Mouse (Mus musculus) ovary, postnatal 36 days (tissue): ENCODE measurements around the gene Sptbn2.
"Not testable (repeated sequence)": the region's sequence is repeated elsewhere in the genome, so short reads cannot be mapped to it uniquely, and the experiment has no call there.

Experiments
- DNase-seq: peaks from one replicate; pipeline ENCODE4 v3.0.0; 2022; ENCODE audit warnings: low spot score, mixed read lengths

The Sptbn2 gene

GRCm38 (mm10) chr19:4729186-4729585 lies 18.2 kb downstream of the Sptbn2 start:
- no peak for DNase-seq

- no peak for DNase-seq
Observed at GRCm38 (mm10) chr19:4733052-4733451, 22.1 kb downstream of the Sptbn2 start.

DNA sequence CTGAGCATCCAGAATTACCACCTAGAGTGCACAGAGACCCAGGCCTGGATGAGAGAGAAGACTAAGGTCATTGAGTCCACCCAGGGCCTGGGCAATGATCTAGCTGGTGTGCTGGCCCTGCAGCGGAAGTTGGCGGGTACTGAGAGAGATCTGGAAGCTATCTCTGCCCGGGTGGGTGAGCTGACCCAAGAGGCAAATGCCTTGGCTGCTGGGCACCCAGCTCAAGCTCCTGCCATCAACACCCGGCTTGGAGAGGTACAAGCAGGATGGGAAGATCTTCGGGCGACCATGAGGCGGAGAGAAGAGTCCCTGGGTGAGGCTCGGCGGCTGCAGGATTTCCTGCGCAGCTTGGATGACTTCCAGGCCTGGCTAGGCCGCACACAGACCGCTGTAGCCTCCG lies 26.9 kb downstream of the Sptbn2 start:
- DNase-seq: no peak

GRCm38 (mm10) chr19:4739053-4739452 lies 28.1 kb downstream of the Sptbn2 start:
- DNase-seq: no peak

DNA sequence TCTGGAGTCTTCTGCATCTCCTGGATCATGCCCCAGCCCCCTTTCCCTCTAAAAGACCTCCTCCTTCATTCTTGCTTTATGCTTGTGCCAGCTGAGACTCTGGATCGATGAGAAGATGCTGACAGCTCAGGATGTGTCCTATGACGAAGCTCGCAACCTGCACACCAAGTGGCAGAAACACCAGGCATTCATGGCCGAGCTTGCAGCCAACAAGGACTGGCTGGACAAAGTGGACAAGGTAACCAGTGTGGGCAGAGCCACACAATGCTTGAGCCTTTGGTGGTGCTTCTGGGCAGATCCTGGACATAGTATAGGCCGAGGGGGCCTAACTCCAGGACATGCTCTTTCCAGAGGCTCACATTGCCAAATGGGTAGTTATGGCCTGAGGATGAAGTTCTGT lies 28.8 kb downstream of the Sptbn2 start:
- DNase-seq: no peak

DNA sequence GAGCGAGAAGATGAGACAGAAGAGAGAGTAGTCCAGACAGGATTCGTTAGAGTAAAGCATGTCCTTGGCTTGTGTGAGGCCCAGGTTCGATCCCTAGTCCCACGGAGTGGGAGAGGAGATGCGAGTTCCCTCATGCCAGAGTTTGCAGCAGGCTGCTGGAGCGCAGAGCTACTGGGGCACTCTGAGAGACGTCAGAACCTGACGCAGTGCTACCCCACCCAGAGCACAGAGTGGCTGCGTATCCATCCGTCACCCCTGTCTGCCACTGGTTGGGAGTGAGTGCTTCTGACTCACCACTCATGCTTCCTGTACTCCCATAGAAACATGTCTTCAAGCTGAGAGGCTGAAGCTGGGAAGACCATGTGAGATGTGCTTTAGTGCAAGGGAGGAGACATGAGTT lies 30.5 kb downstream of the Sptbn2 start:
- no peak for DNase-seq

DNA sequence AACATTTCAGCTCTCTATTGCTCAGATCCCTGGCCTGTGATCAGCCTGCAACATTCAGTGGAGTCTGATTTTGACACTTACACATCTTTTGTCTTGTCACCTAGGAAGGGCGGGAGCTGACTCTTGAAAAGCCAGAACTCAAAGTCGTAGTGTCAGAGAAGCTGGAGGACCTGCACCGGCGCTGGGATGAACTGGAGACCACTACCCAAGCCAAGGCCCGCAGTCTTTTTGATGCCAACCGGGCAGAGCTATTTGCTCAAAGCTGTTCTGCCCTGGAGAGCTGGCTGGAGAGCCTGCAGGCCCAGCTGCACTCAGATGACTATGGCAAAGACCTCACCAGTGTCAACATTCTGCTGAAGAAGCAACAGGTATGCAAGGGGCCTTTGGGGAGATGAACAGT lies 31.3 kb downstream of the Sptbn2 start:
- DNase-seq: no peak

DNA sequence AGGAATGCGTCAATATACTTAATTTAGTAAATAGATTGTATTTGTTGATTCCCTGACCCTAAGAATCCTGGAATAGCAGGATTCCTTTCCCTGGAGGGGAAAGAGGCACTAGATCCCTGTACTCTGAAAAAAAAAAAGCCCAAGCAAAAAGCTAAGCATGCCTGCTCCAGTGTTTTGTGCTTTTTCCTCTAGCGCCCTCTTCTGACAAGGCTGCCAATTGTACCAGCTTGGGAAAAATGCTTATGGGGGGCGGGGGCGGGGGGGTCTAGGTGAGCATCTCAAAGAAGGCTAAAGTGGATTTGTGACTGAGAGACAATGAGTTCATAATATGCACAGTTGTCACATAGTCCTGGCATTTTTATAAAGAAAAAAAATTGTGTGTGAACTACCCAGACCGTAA lies 32.6 kb downstream of the Sptbn2 start:
- DNase-seq: no peak

- DNase-seq: no peak
Observed at GRCm38 (mm10) chr19:4744026-4744425, 33.1 kb downstream of the Sptbn2 start.

DNA sequence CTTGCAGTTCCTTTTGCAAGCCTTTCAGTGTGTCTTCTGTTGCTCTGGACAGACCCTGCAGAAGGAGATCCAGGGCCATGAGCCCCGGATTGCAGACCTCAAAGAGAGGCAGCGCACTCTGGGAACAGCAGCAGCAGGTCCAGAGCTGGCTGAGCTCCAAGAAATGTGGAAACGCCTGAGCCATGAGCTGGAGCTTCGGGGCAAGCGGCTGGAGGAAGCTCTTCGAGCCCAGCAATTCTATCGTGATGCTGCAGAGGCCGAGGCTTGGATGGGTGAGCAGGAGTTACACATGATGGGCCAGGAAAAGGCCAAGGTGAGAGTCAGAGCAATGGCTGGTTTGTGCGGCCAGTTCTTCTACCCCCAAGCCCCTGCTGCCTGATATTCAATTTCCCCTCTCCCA lies 34.1 kb downstream of the Sptbn2 start:
- DNase-seq: no peak

- DNase-seq: no peak
Observed at GRCm38 (mm10) chr19:4745681-4746080, 34.7 kb downstream of the Sptbn2 start.

DNA sequence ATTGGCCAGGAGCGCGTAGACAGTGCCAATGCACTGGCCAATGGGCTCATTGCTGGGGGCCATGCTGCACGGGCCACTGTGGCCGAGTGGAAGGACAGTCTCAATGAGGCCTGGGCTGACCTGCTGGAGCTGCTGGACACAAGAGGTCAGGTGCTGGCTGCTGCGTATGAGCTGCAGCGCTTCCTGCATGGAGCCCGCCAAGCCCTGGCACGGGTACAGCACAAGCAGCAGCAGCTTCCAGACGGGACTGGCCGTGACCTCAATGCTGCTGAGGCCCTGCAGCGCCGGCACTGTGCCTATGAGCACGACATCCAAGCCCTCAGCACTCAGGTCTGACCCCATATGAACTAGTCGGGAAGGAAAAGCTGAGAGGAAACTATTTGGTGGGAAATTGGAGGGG lies 35.6 kb downstream of the Sptbn2 start:
- no peak for DNase-seq

DNA sequence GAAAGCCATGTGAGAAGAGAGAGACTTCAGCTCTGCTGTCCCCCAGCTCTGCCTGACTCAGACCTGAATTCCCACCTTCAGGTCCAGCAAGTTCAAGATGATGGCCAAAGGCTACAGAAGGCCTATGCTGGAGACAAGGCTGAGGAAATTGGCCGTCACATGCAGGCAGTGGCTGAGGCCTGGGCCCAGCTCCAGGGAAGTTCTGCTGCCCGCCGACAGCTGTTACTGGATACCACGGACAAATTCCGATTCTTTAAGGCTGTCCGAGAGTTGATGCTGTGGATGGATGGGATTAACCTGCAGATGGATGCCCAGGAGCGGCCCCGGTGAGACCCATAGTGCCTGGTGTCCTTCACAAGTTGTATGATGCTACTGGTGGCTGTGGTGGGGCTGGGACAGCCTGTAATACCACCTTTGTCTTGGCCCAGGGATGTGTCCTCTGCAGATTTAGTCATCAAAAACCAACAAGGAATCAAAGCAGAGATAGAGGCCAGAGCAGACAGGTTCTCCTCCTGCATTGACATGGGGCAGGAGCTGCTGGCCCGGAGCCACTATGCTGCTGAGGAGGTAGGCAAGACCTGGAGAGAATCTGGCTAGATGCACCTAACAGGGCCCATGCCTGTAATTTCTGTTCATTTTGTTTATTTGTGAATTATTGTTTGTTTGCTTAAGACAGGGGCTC lies 36.8 kb downstream of the Sptbn2 start:
- DNase-seq: no peak

- DNase-seq: no peak
Observed at GRCm38 (mm10) chr19:4748493-4748892, 37.5 kb downstream of the Sptbn2 start.

DNA sequence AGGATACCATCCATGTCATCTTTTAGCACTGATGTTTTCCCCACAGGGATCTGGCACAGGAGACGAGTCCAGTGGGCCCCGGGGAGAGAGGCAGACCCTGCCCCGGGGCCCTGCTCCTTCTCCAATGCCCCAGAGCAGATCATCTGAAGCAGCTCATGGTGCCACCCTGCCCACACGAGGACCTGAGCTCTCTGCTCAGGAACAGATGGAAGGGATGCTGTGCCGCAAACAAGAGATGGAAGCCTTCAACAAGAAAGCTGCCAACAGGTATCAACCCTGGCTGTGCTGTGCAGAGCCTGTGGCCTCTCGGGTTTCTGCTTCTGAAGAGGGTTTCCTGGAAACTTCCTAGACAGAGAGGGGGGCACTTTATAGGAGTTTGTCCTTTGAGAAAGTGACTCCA lies 39.0 kb downstream of the Sptbn2 start:
- DNase-seq: no peak

GRCm38 (mm10) chr19:4755565-4756192 lies 44.7 kb downstream of the Sptbn2 start:
- DNase-seq: peak; percentile 85

- DNase-seq: peak; percentile 97
Observed at GRCm38 (mm10) chr19:4756193-4756911, 45.4 kb downstream of the Sptbn2 start, which contains the start of gene Rbm4b. Gene Rbm4b, plus strand, starts transcription at chr19:4756497.

GRCm38 (mm10) chr19:4756921-4757320 lies 46.0 kb downstream of the Sptbn2 start:
- DNase-seq: no peak

- not testable (repeated sequence) for DNase-seq
Observed at GRCm38 (mm10) chr19:4760544-4760943, 49.6 kb downstream of the Sptbn2 start.

DNA sequence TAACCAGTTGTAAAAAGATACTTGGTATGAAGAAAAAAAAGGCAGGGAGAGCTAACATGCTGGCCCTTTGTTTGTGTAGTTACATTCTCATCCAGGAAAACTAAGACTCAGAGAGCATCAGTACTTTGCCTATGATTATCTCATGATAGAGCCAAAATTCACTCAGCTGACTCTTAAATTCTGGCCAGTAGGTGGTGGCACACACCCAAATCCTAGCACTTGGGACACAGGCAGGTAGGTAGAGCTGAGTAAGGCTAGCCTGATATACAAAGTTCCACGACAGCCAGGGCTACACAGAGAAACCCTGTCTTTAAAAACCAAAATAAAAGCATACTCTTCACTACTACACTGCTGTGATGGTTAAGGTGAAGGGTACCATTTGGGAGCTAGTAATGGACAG lies 51.9 kb downstream of the Sptbn2 start:
- no peak for DNase-seq

GRCm38 (mm10) chr19:4767507-4768148 lies 56.7 kb downstream of the Sptbn2 start:
- DNase-seq: no peak

GRCm38 (mm10) chr19:4772785-4773184 lies 61.8 kb downstream of the Sptbn2 start:
- no peak for DNase-seq

- no peak for DNase-seq
Observed at GRCm38 (mm10) chr19:4782891-4783290, 71.9 kb downstream of the Sptbn2 start.
